Mouse (Mus musculus): Measurements from ENCODE around the gene Lrig1. TPM values are rescaled to one million over a fixed set of nuclear protein-coding genes. Genes with fewer than 3 reads are reported as not detected.

Lrig1 gene
- 10 to 100 TPM; 30.4 to 32.7 TPM for total RNA-seq (2021)
- polyA plus RNA-seq (2012; rRNA removed) = 23.3 and 35.5 TPM in 2 replicates
- long read RNA-seq, full-length matches to known transcripts = 12 of 18 reads
- long read RNA-seq, partial matches to known transcripts = 5 of 18 reads
- long read RNA-seq, other reads (novel, unspliced or antisense) = 1 of 18 reads

- no peaks in the 10 kb centered on the region for H3K27me3 ChIP-seq (ENCODE audit: control insufficient read depth, insufficient read depth, low read length)
- no peaks in the 10 kb centered on the region for H3K79me2 ChIP-seq (replicated peaks; ENCODE audit: control insufficient read depth, insufficient read depth, low read length)
- peaks cover 5% of the 10 kb centered on the region for H3K4me1 ChIP-seq (ENCODE audit: control insufficient read depth, insufficient read depth, low read length)
- peak; percentile 98 to 99 for DNase-seq
- peak within 1 kb of the TSS; percentile 86 for H3K4me3 ChIP-seq
- no peak for TF ChIP-seq EP300 (IDR thresholded peaks at IDR 0.05; ENCODE audit: insufficient read depth, low read depth, low read length)
- TF ChIP-seq POLR2A (IDR thresholded peaks at IDR 0.05; ENCODE audit: insufficient read depth, low read depth, low read length) = peak; percentile 80
- no peak for TF ChIP-seq CTCF (IDR thresholded peaks at IDR 0.05)
- H3K27ac ChIP-seq = peak within 1 kb of the TSS; percentile 86
- H3K36me3 ChIP-seq (ENCODE audit: control insufficient read depth, insufficient read depth, low read length) = no peaks in the 10 kb centered on the region
- H3K9ac ChIP-seq (ENCODE audit: low read depth, low read length) = peak within 1 kb of the TSS; percentile 90
- intact Hi-C loops (cut with DNase I) = loop anchor here (10.0 kb wide), 1 partner anchor 265 kb away; no protein-coding TSS in a partner anchor
- 1% methylated on average over 40 of the region's 40 CpGs for WGBS
Measured at GRCm38 (mm10) chr6:94700067-94700491, at the start of gene Lrig1. Lrig1 (minus strand) TSS chr6:94700158.

GRCm38 (mm10) chr6:94749626-94750025, 49.7 kb upstream of the Lrig1 start:
- no peak for TF ChIP-seq CTCF (IDR thresholded peaks at IDR 0.05)
- DNase-seq = no peak
- WGBS = 79% methylated on average over 3 of the region's 3 CpGs

GRCm38 (mm10) chr6:94748361-94748760, 48.4 kb upstream of the Lrig1 start:
- TF ChIP-seq POLR2A (IDR thresholded peaks at IDR 0.05; ENCODE audit: insufficient read depth, low read depth, low read length) (no peak), EP300 (IDR thresholded peaks at IDR 0.05; ENCODE audit: insufficient read depth, low read depth, low read length) (no peak), CTCF (IDR thresholded peaks at IDR 0.05) (no peak)
- no peak overlapping the region for H3K4me3 ChIP-seq
- no peak overlapping the region for H3K9ac ChIP-seq (ENCODE audit: low read depth, low read length)
- H3K27ac ChIP-seq = no peak overlapping the region
- no peaks in the 10 kb centered on the region; the same call in none of the 2 replicates for H3K4me1 ChIP-seq (ENCODE audit: control insufficient read depth, insufficient read depth, low read length)
- H3K36me3 ChIP-seq (ENCODE audit: control insufficient read depth, insufficient read depth, low read length) = no peaks in the 10 kb centered on the region
- WGBS = 44% methylated on average over 7 of the region's 7 CpGs
- H3K27me3 ChIP-seq (ENCODE audit: control insufficient read depth, insufficient read depth, low read length) = no peaks in the 10 kb centered on the region
- intact Hi-C loops (cut with DNase I) = loop anchor here (5.0 kb wide), 1 partner anchor 49 kb away; no protein-coding TSS in a partner anchor
- no peaks in the 10 kb centered on the region for H3K79me2 ChIP-seq (replicated peaks; ENCODE audit: control insufficient read depth, insufficient read depth, low read length)
- DNase-seq = no peak

More at GRCm38 (mm10) chr6:94749626-94750025, 49.7 kb upstream of the Lrig1 start:
- Histone ChIP-seq H3K27ac (no peak overlapping the region), H3K79me2 (replicated peaks; ENCODE audit: control insufficient read depth, insufficient read depth, low read length) (no peaks in the 10 kb centered on the region), H3K4me3 (no peak overlapping the region), H3K36me3 (ENCODE audit: control insufficient read depth, insufficient read depth, low read length) (no peaks in the 10 kb centered on the region), H3K4me1 (ENCODE audit: control insufficient read depth, insufficient read depth, low read length) (no peaks in the 10 kb centered on the region; the same call in none of the 2 replicates), H3K9ac (ENCODE audit: low read depth, low read length) (no peak overlapping the region), H3K27me3 (ENCODE audit: control insufficient read depth, insufficient read depth, low read length) (no peaks in the 10 kb centered on the region)
- intact Hi-C loops (cut with DNase I) = loop anchor here (5.0 kb wide), 1 partner anchor 48 kb away; no protein-coding TSS in a partner anchor

- Histone ChIP-seq H3K9ac (ENCODE audit: low read depth, low read length) (no peak overlapping the region), H3K4me3 (peak overlapping the region; percentile 22; the same call in 1 of the 2 replicates), H3K27me3 (ENCODE audit: control insufficient read depth, insufficient read depth, low read length) (no peaks in the 10 kb centered on the region), H3K36me3 (ENCODE audit: control insufficient read depth, insufficient read depth, low read length) (no peaks in the 10 kb centered on the region), H3K27ac (peak overlapping the region; percentile 2; the same call in 1 of the 2 replicates), H3K79me2 (replicated peaks; ENCODE audit: control insufficient read depth, insufficient read depth, low read length) (no peaks in the 10 kb centered on the region), H3K4me1 (ENCODE audit: control insufficient read depth, insufficient read depth, low read length) (no peaks in the 10 kb centered on the region)
- TF ChIP-seq EP300 (IDR thresholded peaks at IDR 0.05; ENCODE audit: insufficient read depth, low read depth, low read length) = no peak
- no peak for TF ChIP-seq POLR2A (IDR thresholded peaks at IDR 0.05; ENCODE audit: insufficient read depth, low read depth, low read length)
- TF ChIP-seq CTCF (IDR thresholded peaks at IDR 0.05) = no peak
- WGBS = 62% methylated on average over 14 of the region's 14 CpGs
- peak; percentile 24 to 27 for DNase-seq
- intact Hi-C loops (cut with DNase I) = no loop called here
Measured at GRCm38 (mm10) chr6:94740117-94740729, 40.3 kb upstream of the Lrig1 start.

- no peaks in the 10 kb centered on the region for H3K79me2 ChIP-seq (replicated peaks; ENCODE audit: control insufficient read depth, insufficient read depth, low read length)
- no peak overlapping the region for H3K27ac ChIP-seq
- no peak overlapping the region for H3K9ac ChIP-seq (ENCODE audit: low read depth, low read length)
- no peaks in the 10 kb centered on the region for H3K36me3 ChIP-seq (ENCODE audit: control insufficient read depth, insufficient read depth, low read length)
- intact Hi-C loops (cut with DNase I) = no loop called here
- H3K27me3 ChIP-seq (ENCODE audit: control insufficient read depth, insufficient read depth, low read length) = no peaks in the 10 kb centered on the region
- no peak overlapping the region for H3K4me3 ChIP-seq
- no peaks in the 10 kb centered on the region for H3K4me1 ChIP-seq (ENCODE audit: control insufficient read depth, insufficient read depth, low read length)
- no peak for DNase-seq
- WGBS = 58% methylated on average over 3 of the region's 3 CpGs
- TF ChIP-seq EP300 (IDR thresholded peaks at IDR 0.05; ENCODE audit: insufficient read depth, low read depth, low read length) (no peak), POLR2A (IDR thresholded peaks at IDR 0.05; ENCODE audit: insufficient read depth, low read depth, low read length) (no peak), CTCF (IDR thresholded peaks at IDR 0.05) (no peak)
Measured at GRCm38 (mm10) chr6:94738647-94739046, 38.7 kb upstream of the Lrig1 start.

- Histone ChIP-seq H3K9ac (ENCODE audit: low read depth, low read length) (no peak overlapping the region), H3K27me3 (ENCODE audit: control insufficient read depth, insufficient read depth, low read length) (no peaks in the 10 kb centered on the region), H3K4me1 (ENCODE audit: control insufficient read depth, insufficient read depth, low read length) (no peaks in the 10 kb centered on the region), H3K27ac (no peak overlapping the region), H3K4me3 (no peak overlapping the region), H3K36me3 (ENCODE audit: control insufficient read depth, insufficient read depth, low read length) (no peaks in the 10 kb centered on the region), H3K79me2 (replicated peaks; ENCODE audit: control insufficient read depth, insufficient read depth, low read length) (no peaks in the 10 kb centered on the region)
- DNase-seq = no peak
- intact Hi-C loops (cut with DNase I) = no loop called here
- WGBS = 71% methylated on average over 5 of the region's 5 CpGs
- no peak for TF ChIP-seq CTCF (IDR thresholded peaks at IDR 0.05)
- no peak for TF ChIP-seq EP300 (IDR thresholded peaks at IDR 0.05; ENCODE audit: insufficient read depth, low read depth, low read length)
- TF ChIP-seq POLR2A (IDR thresholded peaks at IDR 0.05; ENCODE audit: insufficient read depth, low read depth, low read length) = no peak
Measured at GRCm38 (mm10) chr6:94733878-94734277, 33.9 kb upstream of the Lrig1 start.
